Mouse (Mus musculus): ENCODE data around the gene Prune2. TPM values are rescaled to one million over a fixed set of nuclear protein-coding genes. Genes with fewer than 3 reads are reported as not detected.

Gene Prune2
- polyA plus RNA-seq, 1 experiment from 2014 or later, result 1.6 TPM

- H3K9me3 ChIP-seq (ENCODE audit: control insufficient read depth, low read length), result no peaks in the 10 kb centered on the region
- no peak overlapping the region for H3K27ac ChIP-seq (ENCODE audit: low read length)
- no peak for ATAC-seq
- no peak overlapping the region for H3K4me3 ChIP-seq (ENCODE audit: low read length)
- 48% methylated on average over 9 of the region's 9 CpGs for WGBS
- H3K36me3 ChIP-seq (ENCODE audit: control insufficient read depth, insufficient read depth, low read length), result no peaks in the 10 kb centered on the region
- H3K27me3 ChIP-seq (replicated peaks; ENCODE audit: control insufficient read depth, insufficient read depth, low read length), result peaks cover 16% of the 10 kb centered on the region
- no peak overlapping the region for H3K9ac ChIP-seq (ENCODE audit: low read depth, low read length)
- no peak overlapping the region for H3K4me2 ChIP-seq (ENCODE audit: low read depth, low read length)
- H3K4me1 ChIP-seq (ENCODE audit: control insufficient read depth, insufficient read depth, low read length), result peaks cover 8% of the 10 kb centered on the region
Measured at GRCm38 (mm10) chr19:16955231-16955612, 696 bp upstream of the Prune2 start.

DNA sequence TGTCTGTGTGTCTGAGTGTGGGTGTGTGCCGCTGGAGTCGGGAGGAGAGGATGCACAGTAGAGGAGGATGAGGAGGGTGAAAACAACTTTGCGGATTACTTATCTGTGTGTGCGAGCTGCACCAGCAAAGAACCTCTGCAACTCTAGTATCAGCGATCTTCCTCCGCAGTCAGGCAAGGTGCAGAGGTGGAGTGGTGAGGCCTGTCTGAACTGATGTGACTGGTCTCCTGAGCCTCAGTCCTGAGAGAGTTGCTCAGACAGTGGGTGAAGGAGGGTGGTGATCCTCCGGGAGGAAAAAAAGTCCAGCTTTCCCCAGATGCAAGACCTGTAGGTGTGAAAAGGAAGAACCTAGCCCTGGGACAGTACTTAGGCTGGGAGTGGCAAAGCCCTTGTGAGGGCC is 401 bp downstream of the Prune2 start:
- H3K27me3 ChIP-seq (replicated peaks; ENCODE audit: control insufficient read depth, insufficient read depth, low read length), result peaks cover 16% of the 10 kb centered on the region
- under 1% methylated on average over 7 of the region's 7 CpGs for WGBS
- H3K9me3 ChIP-seq (ENCODE audit: control insufficient read depth, low read length), result no peaks in the 10 kb centered on the region
- peak overlapping the region; percentile 9; the same call in 1 of the 2 replicates for H3K9ac ChIP-seq (ENCODE audit: low read depth, low read length)
- peak; percentile 46 for ATAC-seq
- peak overlapping the region; percentile 69 for H3K4me2 ChIP-seq (ENCODE audit: low read depth, low read length)
- no peaks in the 10 kb centered on the region for H3K36me3 ChIP-seq (ENCODE audit: control insufficient read depth, insufficient read depth, low read length)
- no peak overlapping the region for H3K27ac ChIP-seq (ENCODE audit: low read length)
- H3K4me1 ChIP-seq (ENCODE audit: control insufficient read depth, insufficient read depth, low read length), result peaks cover 8% of the 10 kb centered on the region
- peak overlapping the region; percentile 44 for H3K4me3 ChIP-seq (ENCODE audit: low read length)

- H3K9me3 ChIP-seq (ENCODE audit: control insufficient read depth, low read length), result no peaks in the 10 kb centered on the region
- no peak overlapping the region for H3K4me3 ChIP-seq (ENCODE audit: low read length)
- no peak for ATAC-seq
- no peaks in the 10 kb centered on the region for H3K36me3 ChIP-seq (ENCODE audit: control insufficient read depth, insufficient read depth, low read length)
- H3K27ac ChIP-seq (ENCODE audit: low read length), result no peak overlapping the region
- no peak overlapping the region for H3K4me2 ChIP-seq (ENCODE audit: low read depth, low read length)
- H3K9ac ChIP-seq (ENCODE audit: low read depth, low read length), result no peak overlapping the region
- H3K4me1 ChIP-seq (ENCODE audit: control insufficient read depth, insufficient read depth, low read length), result peaks cover 8% of the 10 kb centered on the region
- 79% methylated on average over 4 of the region's 4 CpGs for WGBS
- H3K27me3 ChIP-seq (replicated peaks; ENCODE audit: control insufficient read depth, insufficient read depth, low read length), result peaks cover 16% of the 10 kb centered on the region
Measured at GRCm38 (mm10) chr19:16959051-16959450, 3.1 kb downstream of the Prune2 start.

DNA sequence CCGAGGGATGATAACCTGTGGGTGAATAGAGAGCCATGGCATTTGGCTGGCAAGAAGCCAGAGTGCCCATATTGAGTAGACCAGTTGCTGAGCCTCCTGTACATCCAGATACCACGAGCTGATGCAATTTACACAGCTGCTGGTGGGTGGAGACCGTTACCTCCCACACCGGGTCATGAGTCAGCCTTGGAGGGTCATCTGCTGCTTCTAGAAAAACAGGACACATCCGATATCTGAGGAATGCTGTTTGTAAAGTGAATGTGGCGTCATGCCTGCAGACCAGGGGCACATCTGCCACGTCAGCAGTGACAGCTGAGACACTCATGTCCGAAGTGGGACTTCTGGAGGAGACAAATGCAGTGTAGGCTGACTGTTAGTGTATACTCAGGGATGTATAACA is 3.6 kb downstream of the Prune2 start:
- Histone ChIP-seq H3K4me3 (ENCODE audit: low read length) (no peak overlapping the region), H3K27ac (ENCODE audit: low read length) (no peak overlapping the region), H3K36me3 (ENCODE audit: control insufficient read depth, insufficient read depth, low read length) (no peaks in the 10 kb centered on the region), H3K4me1 (ENCODE audit: control insufficient read depth, insufficient read depth, low read length) (peaks cover 8% of the 10 kb centered on the region), H3K9ac (ENCODE audit: low read depth, low read length) (no peak overlapping the region), H3K4me2 (ENCODE audit: low read depth, low read length) (no peak overlapping the region), H3K9me3 (ENCODE audit: control insufficient read depth, low read length) (no peaks in the 10 kb centered on the region), H3K27me3 (replicated peaks; ENCODE audit: control insufficient read depth, insufficient read depth, low read length) (peaks cover 16% of the 10 kb centered on the region)
- ATAC-seq, result no peak
- 46% methylated on average over 8 of the region's 8 CpGs for WGBS

DNA sequence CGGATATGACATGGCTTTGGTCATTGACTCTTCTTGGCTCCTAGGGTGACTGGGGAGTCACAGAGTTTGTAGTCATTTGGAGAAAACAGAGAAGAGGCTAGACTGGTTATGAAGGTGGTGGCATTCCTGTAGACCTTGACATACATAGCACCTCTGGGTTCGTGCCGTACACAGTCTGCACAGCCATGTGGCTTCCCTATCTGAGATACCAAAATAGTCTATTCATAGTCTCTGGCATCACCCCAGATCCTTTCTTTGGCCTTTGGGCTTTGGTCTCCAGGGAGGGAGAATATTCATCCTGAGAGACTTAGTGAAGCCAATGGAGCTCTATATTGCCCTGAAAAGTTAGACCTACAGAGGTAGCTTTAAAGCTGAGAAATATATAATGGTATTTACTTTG is 5.1 kb downstream of the Prune2 start:
- peaks cover 11% of the 10 kb centered on the region for H3K27me3 ChIP-seq (replicated peaks; ENCODE audit: control insufficient read depth, insufficient read depth, low read length)
- H3K36me3 ChIP-seq (ENCODE audit: control insufficient read depth, insufficient read depth, low read length), result no peaks in the 10 kb centered on the region
- H3K4me3 ChIP-seq (ENCODE audit: low read length), result no peak overlapping the region
- ATAC-seq, result no peak
- no peak overlapping the region for H3K4me2 ChIP-seq (ENCODE audit: low read depth, low read length)
- no peaks in the 10 kb centered on the region for H3K9me3 ChIP-seq (ENCODE audit: control insufficient read depth, low read length)
- 92% methylated on average over 3 of the region's 3 CpGs for WGBS
- peaks cover 7% of the 10 kb centered on the region for H3K4me1 ChIP-seq (ENCODE audit: control insufficient read depth, insufficient read depth, low read length)
- no peak overlapping the region for H3K27ac ChIP-seq (ENCODE audit: low read length)
- H3K9ac ChIP-seq (ENCODE audit: low read depth, low read length), result no peak overlapping the region

GRCm38 (mm10) chr19:16963178-16963577 is 7.3 kb downstream of the Prune2 start:
- ATAC-seq, result no peak
- WGBS, result 87% methylated on average over 3 of the region's 3 CpGs
- Histone ChIP-seq H3K36me3 (ENCODE audit: control insufficient read depth, insufficient read depth, low read length) (no peaks in the 10 kb centered on the region), H3K4me1 (ENCODE audit: control insufficient read depth, insufficient read depth, low read length) (no peaks in the 10 kb centered on the region), H3K27ac (ENCODE audit: low read length) (no peak overlapping the region), H3K9ac (ENCODE audit: low read depth, low read length) (no peak overlapping the region), H3K4me2 (ENCODE audit: low read depth, low read length) (no peak overlapping the region), H3K27me3 (replicated peaks; ENCODE audit: control insufficient read depth, insufficient read depth, low read length) (0 out of 2 replicates have a peak, but pooled peaks cover 3% of the 10 kb centered on the region), H3K9me3 (ENCODE audit: control insufficient read depth, low read length) (no peaks in the 10 kb centered on the region), H3K4me3 (ENCODE audit: low read length) (no peak overlapping the region)

GRCm38 (mm10) chr19:16968768-16969167 is 12.8 kb downstream of the Prune2 start:
- Histone ChIP-seq H3K4me1 (ENCODE audit: control insufficient read depth, insufficient read depth, low read length) (no peaks in the 10 kb centered on the region), H3K9me3 (ENCODE audit: control insufficient read depth, low read length) (no peaks in the 10 kb centered on the region), H3K27me3 (replicated peaks; ENCODE audit: control insufficient read depth, insufficient read depth, low read length) (no peaks in the 10 kb centered on the region), H3K9ac (ENCODE audit: low read depth, low read length) (no peak overlapping the region), H3K36me3 (ENCODE audit: control insufficient read depth, insufficient read depth, low read length) (no peaks in the 10 kb centered on the region), H3K4me3 (ENCODE audit: low read length) (no peak overlapping the region), H3K4me2 (ENCODE audit: low read depth, low read length) (no peak overlapping the region), H3K27ac (ENCODE audit: low read length) (no peak overlapping the region)
- no peak for ATAC-seq
- WGBS, result 79% methylated on average over 5 of the region's 5 CpGs

- no peak overlapping the region for H3K27ac ChIP-seq (ENCODE audit: low read length)
- H3K4me2 ChIP-seq (ENCODE audit: low read depth, low read length), result no peak overlapping the region
- H3K9ac ChIP-seq (ENCODE audit: low read depth, low read length), result no peak overlapping the region
- H3K27me3 ChIP-seq (replicated peaks; ENCODE audit: control insufficient read depth, insufficient read depth, low read length), result no peaks in the 10 kb centered on the region
- ATAC-seq, result no peak
- H3K4me3 ChIP-seq (ENCODE audit: low read length), result no peak overlapping the region
- WGBS, result 52% methylated on average over 2 of the region's 2 CpGs
- H3K4me1 ChIP-seq (ENCODE audit: control insufficient read depth, insufficient read depth, low read length), result no peaks in the 10 kb centered on the region
- H3K36me3 ChIP-seq (ENCODE audit: control insufficient read depth, insufficient read depth, low read length), result no peaks in the 10 kb centered on the region
- H3K9me3 ChIP-seq (ENCODE audit: control insufficient read depth, low read length), result no peaks in the 10 kb centered on the region
Measured at GRCm38 (mm10) chr19:16970612-16971011, 14.7 kb downstream of the Prune2 start.

DNA sequence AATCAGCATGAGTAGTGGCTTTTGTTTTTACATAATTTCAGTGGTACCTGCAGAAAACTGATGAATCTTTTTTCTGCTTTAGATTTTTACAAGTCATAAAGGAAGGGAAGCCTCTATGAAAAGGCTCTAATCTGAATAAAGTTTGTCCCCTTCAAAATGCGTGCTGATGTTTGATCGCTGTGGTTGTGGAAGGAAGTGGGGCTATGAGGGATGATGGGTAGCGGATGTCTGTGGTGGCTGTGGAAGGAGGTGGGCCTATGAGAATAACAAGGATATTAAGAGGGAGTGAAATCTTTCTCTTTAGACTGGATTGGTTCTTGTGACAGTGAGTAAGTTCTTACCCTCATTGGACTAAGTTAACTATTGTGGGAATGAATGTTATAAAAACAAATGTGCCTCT is 23.0 kb downstream of the Prune2 start:
- Histone ChIP-seq H3K9ac (ENCODE audit: low read depth, low read length) (no peak overlapping the region), H3K9me3 (ENCODE audit: control insufficient read depth, low read length) (no peaks in the 10 kb centered on the region), H3K4me1 (ENCODE audit: control insufficient read depth, insufficient read depth, low read length) (no peaks in the 10 kb centered on the region), H3K27me3 (replicated peaks; ENCODE audit: control insufficient read depth, insufficient read depth, low read length) (no peaks in the 10 kb centered on the region), H3K27ac (ENCODE audit: low read length) (no peak overlapping the region), H3K4me3 (ENCODE audit: low read length) (no peak overlapping the region), H3K4me2 (ENCODE audit: low read depth, low read length) (no peak overlapping the region), H3K36me3 (ENCODE audit: control insufficient read depth, insufficient read depth, low read length) (no peaks in the 10 kb centered on the region)
- 91% methylated on average over 3 of the region's 3 CpGs for WGBS
- ATAC-seq, result no peak

- WGBS, result 91% methylated on average over 4 of the region's 4 CpGs
- Histone ChIP-seq H3K9ac (ENCODE audit: low read depth, low read length) (no peak overlapping the region), H3K9me3 (ENCODE audit: control insufficient read depth, low read length) (no peaks in the 10 kb centered on the region), H3K4me3 (ENCODE audit: low read length) (no peak overlapping the region), H3K4me1 (ENCODE audit: control insufficient read depth, insufficient read depth, low read length) (no peaks in the 10 kb centered on the region), H3K4me2 (ENCODE audit: low read depth, low read length) (no peak overlapping the region), H3K27ac (ENCODE audit: low read length) (no peak overlapping the region), H3K36me3 (ENCODE audit: control insufficient read depth, insufficient read depth, low read length) (no peaks in the 10 kb centered on the region), H3K27me3 (replicated peaks; ENCODE audit: control insufficient read depth, insufficient read depth, low read length) (no peaks in the 10 kb centered on the region)
- no peak for ATAC-seq
Measured at GRCm38 (mm10) chr19:16981743-16982142, 25.8 kb downstream of the Prune2 start.

All from intestine, embryonic 16.5 days (tissue).